Mouse (Mus musculus): ENCODE results near the gene Ropn1. TPM values are rescaled to one million over a fixed set of nuclear protein-coding genes. Genes with fewer than 3 reads are reported as not detected.
"Not testable (repeated sequence)": the region's sequence is repeated elsewhere in the genome, so short reads cannot be mapped to it uniquely, and the experiment has no call there.

Gene Ropn1
- not detected for total RNA-seq (2021)

DNA sequence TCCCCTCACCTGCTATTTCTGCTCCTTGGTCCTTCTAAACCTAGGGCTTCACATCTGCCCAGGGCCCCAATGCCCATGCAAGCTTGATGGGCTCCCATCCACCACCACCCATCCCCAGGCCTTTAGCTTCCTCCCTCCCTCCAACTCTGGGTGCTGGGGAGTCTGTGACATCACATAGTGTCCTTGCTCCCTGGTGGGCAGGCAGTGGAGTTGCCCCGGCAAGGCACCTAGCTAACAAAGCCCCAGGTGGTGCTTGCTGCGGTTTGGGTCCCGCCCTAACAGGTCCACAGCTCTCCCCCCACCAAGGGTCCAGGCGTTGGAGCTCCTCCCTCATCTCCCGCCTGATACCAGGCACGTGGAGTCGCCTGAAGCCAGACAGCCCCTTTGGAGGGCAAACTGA lies at the start of gene Ropn1:
Gene Ropn1 (plus strand): TSS at position 301 of the 400 bp plus-strand sequence.
- no peak for DNase-seq
- intact Hi-C loops (cut with DNase I), result no loop called here

- intact Hi-C loops (cut with DNase I), result no loop called here
- no peak for DNase-seq
These were observed 47.8 kb upstream of the Ropn1 start for GRCm38 (mm10) chr16:34601954-34602353.

GRCm38 (mm10) chr16:34603076-34603475 lies 46.6 kb upstream of the Ropn1 start:
- intact Hi-C loops (cut with DNase I), result no loop called here
- no peak for DNase-seq

- intact Hi-C loops (cut with DNase I), result no loop called here
- no peak for DNase-seq
These were observed 45.9 kb upstream of the Ropn1 start for GRCm38 (mm10) chr16:34603854-34604253.

- intact Hi-C loops (cut with DNase I), result no loop called here
- peak; percentile 18 for DNase-seq
These were observed 44.0 kb upstream of the Ropn1 start for GRCm38 (mm10) chr16:34605679-34606078.

DNA sequence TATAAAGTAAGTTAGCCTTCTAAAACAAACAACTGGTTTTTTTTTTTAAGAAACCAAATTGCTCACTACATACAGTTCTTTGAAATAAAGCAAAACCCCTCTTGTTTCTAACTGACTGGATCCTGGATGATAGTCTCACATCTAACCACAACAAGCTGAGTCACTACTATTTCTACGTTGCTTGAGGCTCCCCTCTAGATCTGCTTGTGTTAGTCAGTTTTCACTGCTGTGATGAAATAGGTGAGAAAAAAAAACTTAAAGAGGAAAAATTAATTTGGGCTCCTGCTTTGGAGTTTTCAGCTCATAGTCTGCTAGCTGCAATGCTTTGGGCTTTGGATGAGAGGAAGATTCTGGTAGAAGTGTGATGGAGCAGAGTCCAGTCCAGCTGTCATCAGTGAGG lies 39.6 kb upstream of the Ropn1 start:
- intact Hi-C loops (cut with DNase I), result no loop called here
- DNase-seq, result no peak

GRCm38 (mm10) chr16:34614021-34614420 lies 35.7 kb upstream of the Ropn1 start:
- intact Hi-C loops (cut with DNase I), result no loop called here
- DNase-seq, result no peak

DNA sequence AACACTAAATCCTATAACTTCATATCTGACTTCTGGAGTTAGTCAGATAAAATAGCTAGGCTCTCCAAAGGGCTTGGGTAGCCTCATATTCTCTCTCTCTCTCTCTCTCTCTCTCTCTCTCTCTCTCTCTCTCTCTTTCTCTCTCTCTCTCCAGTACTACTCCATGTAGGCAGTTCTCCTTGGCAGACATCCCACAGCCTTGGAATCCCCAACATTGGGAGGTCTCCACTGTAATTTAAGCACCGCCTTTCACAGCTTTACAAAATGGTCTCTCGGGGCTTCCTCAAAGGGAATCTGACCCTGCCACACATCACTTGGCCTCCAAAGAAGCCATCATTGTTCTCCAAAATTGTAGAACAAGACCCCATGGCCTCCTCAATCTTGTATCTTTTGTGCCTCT lies 22.1 kb upstream of the Ropn1 start:
- DNase-seq, result no peak
- intact Hi-C loops (cut with DNase I), result no loop called here

- no peak for DNase-seq
- intact Hi-C loops (cut with DNase I), result no loop called here
These were observed 21.3 kb upstream of the Ropn1 start for GRCm38 (mm10) chr16:34628397-34628796.

GRCm38 (mm10) chr16:34635557-34635956 lies 14.2 kb upstream of the Ropn1 start:
- no peak for DNase-seq

GRCm38 (mm10) chr16:34643511-34644259 lies 6.0 kb upstream of the Ropn1 start:
- no peak for DNase-seq
- intact Hi-C loops (cut with DNase I), result no loop called here

More at GRCm38 (mm10) chr16:34635557-34635956, 14.2 kb upstream of the Ropn1 start:
- intact Hi-C loops (cut with DNase I), result no loop called here

DNA sequence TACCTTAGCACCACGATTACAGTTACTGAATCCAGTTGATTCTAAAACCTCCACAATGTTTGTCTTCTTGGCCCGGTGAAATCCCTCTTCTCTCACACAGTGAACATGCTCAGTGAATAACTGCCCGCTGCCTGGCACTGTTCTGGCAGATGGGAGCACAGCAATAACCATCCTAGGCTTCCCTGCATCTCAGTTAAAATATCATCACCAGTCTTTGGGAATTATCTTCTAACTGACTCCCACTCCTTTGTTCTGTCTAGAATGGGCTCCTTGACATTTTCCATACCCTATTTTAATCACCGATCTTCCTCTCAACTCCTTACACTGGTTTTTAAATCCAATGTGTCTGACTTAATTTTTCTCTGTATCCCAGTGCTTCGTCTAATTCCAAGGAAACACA lies 3.3 kb downstream of the Ropn1 start:
- no peak for DNase-seq
- intact Hi-C loops (cut with DNase I), result no loop called here

DNA sequence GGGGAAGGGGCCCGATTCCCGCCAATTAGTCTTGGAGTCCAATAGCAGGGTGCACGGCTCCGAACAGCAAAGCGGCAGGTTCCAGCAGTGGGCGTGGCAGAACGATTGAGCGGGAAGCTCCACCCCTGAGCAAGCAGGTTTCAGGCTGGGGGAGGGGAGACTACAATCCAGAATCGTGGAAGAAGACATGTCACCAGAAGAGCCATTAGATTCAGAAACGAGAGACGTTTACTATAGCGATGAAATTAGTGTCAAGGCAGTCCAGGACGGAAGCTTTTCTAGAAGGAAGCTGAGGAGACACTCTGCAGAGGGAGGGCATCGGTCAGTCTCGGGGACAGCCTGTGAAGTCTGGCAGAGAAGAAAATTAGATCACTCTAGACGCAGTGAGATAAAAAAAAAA lies 7.8 kb downstream of the Ropn1 start:
- intact Hi-C loops (cut with DNase I), result not testable (repeated sequence)
- DNase-seq, result peak; percentile 16

- intact Hi-C loops (cut with DNase I), result no loop called here
- no peak for DNase-seq
These were observed 8.3 kb downstream of the Ropn1 start for GRCm38 (mm10) chr16:34657983-34658382.

DNA sequence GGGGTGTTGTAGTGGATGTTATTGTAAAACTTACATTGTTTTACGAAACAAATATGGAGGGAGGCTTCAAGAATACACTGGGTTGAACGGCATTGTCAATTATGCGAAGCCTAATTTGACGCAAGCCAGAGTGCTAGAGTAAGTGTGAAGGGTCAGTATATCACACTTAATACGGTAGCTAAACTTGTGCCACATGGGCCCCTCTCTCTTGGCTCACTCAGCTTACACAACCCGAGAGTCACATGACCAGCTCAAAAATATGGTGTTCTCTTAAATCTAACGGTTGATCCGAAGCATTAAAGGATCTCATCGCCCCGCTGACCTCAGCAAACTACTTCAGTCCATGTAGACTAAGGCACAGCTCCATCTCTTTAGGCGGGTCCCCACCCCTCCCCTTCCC lies 8.7 kb downstream of the Ropn1 start:
- intact Hi-C loops (cut with DNase I), result no loop called here
- no peak for DNase-seq

- DNase-seq, result no peak
- intact Hi-C loops (cut with DNase I), result loop anchor here (10.0 kb wide), 1 partner anchor 300 kb away; no protein-coding TSS in a partner anchor
These were observed 14.8 kb downstream of the Ropn1 start for GRCm38 (mm10) chr16:34664553-34664952.

GRCm38 (mm10) chr16:34667031-34667726 lies 17.5 kb downstream of the Ropn1 start:
- intact Hi-C loops (cut with DNase I), result loop anchor here (10.0 kb wide), 1 partner anchor 298 kb away; no protein-coding TSS in a partner anchor

DNA sequence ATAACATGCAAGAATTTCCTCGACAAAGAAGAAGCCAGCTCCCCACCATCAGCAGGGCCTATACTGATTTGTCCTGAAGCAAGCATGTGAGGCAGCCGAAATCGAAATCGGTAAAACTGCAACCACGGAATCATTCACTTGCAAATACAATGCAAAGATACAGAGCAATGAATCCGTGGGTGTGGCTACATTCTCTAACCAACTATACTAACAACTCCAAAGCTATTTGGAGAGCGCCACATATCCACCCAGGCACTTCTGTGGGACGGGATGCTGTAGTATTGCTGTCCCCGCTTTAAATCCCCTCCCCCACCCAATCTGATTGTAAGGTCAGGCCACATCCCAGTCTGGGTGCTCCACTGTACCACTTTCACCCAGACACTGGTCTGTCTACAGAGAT lies 18.6 kb downstream of the Ropn1 start:
- DNase-seq, result no peak
- intact Hi-C loops (cut with DNase I), result loop anchor here (10.0 kb wide), 1 partner anchor 296 kb away; no protein-coding TSS in a partner anchor

More at GRCm38 (mm10) chr16:34667031-34667726, 17.5 kb downstream of the Ropn1 start:
- peak; percentile 75 for DNase-seq

DNA sequence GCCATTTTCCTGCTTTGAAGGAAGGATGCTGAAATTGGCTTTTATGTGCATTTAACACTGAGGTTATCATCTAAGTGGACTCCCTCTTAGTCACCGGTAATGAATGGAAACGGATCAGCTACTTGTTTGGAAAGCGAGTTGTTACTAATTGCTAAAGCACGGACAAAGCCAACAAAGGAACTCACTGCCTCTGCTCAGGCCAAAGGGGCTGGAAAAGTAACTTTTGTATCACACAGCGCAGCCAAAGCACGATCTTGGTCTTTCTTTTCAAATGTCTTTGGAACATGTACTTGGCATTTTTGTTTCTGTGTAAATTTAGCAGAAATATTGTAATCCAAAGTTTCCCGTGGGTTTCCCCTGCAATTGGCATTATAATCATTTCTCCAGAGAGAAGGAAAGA lies 22.2 kb downstream of the Ropn1 start:
- no peak for DNase-seq
- intact Hi-C loops (cut with DNase I), result no loop called here

DNA sequence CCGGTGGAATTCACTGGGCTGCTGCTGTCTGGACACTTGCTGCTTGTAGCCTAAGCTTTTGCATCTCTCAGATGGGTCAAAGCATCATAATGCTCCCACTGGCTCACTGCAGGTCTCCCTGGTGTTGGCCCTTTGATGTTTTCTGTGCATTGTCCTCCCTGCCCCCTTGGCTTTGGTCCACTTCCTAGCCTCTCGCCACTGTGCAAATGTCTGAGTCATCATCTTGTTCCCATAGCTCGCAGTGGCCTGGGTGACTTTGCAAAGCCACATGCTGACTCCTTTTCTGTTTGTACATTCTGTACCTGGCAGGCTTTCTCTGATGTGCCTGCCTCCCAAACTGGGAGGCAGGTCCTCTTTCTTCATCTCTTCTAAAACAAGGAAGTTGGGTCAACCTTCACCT lies 23.1 kb downstream of the Ropn1 start:
- no peak for DNase-seq
- intact Hi-C loops (cut with DNase I), result no loop called here

DNA sequence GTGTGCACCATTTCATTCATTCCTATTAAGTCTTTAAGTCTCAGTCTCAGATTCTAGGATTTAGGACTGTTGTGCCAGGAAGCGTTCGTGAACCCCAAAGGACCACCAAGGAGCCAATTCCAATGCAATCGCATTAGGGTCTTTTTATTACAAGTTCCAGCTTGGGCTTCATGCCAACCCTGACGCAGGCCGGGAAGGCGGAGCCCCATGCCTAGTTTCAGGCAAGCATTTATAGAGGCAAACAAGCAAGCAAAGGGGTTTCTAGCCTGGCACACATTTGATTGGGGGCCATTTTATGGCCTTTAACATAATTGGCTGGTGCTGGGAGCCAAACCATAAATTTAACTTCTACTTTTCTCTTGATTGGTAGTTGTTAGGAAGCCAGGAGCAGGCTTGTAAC lies 24.6 kb downstream of the Ropn1 start:
- peak; percentile 17 for DNase-seq
- intact Hi-C loops (cut with DNase I), result no loop called here

GRCm38 (mm10) chr16:34681823-34682222 lies 32.1 kb downstream of the Ropn1 start:
- intact Hi-C loops (cut with DNase I), result no loop called here
- DNase-seq, result no peak
